Mouse (Mus musculus) lung, postnatal 10 days (tissue): ENCODE results near the gene Alox5ap.

ENCODE experiments used
- DNase-seq: peaks from one replicate; pipeline ENCODE4 v3.0.0; 2021

Gene Alox5ap

DNA sequence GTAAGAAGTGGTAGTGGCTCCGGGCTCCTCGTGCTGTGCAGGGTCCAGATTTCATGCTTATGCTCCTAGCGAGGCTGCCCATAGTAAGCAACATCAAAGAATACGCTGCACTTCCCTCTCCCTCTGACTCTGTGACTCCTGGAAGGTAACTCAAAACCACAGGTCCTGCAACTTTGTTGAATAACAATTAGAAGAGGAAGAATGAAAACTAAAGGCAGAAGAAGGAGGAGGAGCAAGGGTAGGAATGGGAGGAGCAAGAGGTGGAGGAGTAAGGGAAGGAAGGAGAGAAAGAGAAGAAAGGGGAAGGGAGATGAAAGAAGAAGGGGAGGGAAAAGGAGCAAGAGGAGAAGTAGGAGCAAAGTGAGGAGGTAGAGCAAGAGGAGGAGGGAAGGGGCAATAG is at the start of gene Alox5ap:
TSS of gene Alox5ap (plus strand) at position 363 of the 400 bp plus-strand sequence.
- no peak for DNase-seq

DNA sequence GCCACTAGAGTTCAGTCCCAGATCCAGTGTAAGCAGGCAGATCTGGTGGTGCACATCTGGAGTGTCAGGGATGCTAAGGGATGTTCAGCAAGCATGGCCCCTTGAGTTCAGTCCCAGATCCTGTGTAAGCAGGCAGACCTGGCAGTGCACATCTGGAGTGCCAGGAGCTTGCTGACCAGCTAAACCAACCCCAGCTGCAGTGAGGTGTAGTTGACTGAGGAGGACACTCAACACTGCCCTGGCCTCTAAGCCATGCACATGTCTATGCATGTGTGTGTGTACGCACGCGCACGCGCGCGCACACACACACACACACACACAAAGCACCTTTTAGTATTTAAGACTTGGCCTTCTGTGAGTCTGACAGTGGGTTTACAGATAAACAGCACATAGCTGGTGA is 49.0 kb upstream of the Alox5ap start:
- DNase-seq: no peak

DNA sequence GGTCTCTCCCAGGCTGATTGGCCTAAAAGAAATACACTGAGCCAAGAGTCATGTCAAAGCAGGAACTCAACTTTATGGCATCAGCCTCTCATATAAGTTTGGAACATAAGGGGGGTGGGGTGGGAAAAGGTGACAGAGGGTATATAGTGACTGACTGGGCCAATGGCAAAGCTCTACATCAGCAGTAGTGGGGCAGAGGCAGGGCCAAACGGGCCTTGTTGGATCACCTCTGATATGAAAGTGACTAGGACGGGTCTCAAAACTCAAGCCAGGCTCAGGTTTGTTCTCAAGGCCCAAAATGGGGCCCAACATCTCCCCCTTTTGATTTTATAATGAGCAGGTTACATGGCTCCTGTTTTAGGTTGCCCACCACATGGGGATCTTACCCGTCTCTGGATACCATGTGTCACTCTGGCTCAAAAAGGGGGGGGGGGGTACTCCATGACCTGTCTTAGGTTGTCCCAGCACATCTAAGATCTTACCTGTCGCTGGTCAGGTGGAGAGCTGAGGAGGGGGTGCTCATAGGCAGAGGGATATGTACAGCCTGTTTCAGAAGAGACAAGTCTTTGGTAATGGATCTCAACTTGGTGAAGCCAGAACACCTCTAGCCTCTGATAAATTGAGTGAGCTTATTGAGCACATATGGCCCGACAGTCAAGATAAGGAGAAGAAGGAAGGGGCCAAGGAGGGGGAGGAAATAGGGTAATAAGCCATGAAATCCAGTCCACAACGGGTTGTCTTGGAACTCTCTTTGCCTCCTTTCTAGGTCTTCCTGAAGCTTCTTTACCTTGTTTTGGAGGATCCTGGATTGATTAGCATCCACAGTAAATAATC is 46.8 kb upstream of the Alox5ap start:
- DNase-seq: no peak

DNA sequence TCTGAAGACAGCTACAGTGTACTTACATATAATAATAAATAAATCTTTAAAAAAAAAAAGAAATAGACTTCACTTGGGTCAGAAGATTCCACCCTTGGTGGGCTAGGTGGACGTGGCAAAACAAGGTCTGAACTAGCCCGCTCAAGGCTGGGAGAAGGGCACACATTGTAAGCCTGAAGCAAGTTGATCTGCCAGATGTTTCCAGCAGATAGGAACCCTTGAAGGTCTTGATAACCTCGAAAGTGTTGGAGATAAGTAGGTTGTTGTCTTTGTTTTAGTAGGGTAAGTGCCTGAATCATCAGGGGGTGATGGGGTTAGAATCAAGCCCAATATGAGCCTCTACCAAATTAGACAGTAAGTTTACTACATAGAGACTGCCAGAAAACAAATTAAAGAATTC is 45.1 kb upstream of the Alox5ap start:
- DNase-seq: no peak

DNA sequence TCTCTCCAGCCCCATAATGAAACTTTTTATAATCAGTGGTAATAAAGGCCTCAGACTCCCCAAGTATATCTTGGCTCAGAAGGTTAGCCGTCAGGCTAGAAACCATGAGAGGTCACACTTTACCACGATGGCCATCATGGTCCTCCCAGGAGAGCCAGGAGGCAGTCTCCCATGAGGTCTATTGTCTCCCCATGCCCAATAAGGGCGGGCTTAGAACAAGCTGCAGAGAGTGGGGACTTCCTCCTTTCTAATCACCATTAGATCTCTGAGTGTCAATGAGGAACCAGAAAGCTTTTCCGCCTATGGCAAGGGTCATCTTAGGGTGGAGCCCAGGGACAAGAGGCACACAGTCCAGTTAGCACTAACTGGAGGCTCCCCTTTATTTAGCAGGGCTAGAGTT is 43.2 kb upstream of the Alox5ap start:
- DNase-seq: no peak

DNA sequence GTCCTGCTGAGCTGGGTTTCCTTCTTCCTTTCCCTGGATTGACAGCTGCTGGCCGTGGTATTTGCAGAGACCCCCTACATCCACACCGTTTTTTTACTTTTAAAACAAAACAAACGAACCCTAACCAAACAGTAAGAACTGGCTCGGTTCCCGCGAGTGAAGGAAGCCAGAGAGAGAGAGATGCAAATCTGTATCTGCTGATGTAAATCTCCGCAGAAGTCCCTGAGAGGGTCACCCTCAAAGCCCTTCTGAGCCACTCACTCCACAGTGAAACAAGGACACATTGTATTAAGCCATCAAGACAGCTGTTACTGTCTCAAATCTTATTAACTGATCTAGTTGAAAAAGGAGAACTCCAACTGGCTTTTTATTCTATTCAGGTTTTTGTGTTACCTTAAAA is 39.9 kb upstream of the Alox5ap start:
- DNase-seq: no peak

DNA sequence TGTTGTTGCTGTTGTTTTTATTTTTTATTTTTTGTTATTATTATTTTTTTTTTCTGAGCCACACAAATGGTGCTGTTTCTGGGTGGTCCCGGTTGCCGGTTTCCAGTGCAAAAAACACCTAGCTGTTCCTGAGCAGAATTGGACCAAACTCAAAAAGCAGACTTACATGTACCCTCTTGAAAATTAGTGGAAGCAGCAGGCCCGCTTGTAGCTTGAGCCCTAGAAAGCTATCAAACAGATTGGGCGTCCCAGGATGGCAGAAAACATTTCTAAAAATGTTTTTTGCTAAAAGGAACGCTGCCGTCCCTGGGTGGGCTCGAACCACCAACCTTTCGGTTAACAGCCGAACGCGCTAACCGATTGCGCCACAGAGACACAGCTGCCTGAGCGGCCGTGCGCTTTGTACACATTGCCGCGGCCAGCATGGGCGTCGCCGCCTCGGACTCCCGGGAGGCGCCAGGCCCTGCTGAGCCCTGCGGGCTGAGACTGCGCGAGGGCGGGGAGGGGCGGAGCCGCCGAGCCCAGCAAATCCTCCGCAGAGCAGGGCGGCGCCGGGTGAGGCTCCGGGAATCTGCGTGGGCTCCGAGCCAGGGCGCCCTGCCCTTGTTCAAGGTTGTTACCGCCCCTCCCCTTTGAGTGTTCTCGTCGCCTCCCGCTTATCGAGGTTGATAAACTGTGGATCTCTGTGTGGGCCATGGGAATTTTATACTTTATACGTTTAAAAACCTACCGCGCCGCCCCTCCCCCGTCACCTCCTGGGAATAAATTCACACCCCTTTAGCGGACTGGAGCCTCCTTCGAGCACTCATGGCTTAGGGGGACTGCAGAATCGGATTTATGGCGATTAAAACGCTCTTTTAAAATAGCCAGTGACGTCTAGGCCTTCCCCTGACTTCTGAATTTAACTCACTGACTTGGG is 35.6 kb upstream of the Alox5ap start:
- DNase-seq: peak; percentile 99

DNA sequence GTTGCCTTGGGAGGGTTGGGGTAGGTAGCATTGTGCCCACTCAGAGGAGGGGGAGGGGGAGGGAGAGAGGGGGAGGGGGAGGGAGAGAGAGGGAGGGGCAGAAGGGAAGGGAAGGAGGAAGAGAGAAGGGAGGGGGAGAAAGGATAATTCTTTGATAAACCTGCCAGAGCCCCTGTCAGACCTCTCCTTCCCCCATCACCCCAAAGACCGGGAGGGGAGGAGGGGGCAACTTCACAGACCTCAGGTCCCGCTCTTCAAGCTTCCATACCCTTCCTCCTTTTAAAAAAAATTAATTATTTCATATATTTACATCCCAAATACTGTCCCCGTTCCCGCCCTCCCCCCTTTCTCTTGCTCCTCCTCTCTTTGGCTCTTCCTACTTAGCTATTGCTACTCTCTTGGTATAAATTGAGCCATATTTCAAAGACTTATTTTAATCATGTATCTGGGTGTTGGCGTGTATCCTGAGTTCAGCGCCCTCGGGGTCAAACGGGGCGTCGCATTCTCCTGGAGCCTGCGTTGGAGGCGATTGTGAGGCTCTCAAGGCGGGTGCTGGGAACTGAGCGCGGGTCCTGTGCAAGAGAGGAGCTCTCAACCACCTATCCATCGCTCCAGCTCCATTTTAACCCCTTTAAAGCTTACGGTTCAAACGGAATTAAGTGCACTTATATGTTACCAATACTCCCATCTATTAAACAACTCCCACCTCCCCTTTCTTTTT is 34.8 kb upstream of the Alox5ap start:
- peak; percentile 16 for DNase-seq

DNA sequence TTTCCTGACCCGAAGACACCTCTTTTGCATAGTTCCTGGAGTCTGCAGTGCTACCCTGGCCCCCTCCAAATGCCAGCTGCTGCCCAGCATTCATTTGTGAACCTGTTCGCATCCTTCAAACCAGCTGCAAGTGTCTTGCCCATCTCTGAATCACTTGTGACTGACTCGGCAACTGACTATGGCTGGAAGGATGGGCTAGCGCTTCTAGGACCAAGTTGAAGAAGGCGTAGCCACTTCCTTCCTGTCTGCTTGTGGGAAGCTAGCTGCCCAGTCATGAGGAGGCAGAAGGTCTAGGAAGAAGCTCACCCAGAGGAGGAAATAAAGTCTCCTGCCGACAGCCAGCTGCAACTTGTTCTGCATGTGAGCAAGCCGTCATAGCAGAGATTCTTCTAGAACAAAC is 29.6 kb upstream of the Alox5ap start:
- DNase-seq: peak; percentile 10

DNA sequence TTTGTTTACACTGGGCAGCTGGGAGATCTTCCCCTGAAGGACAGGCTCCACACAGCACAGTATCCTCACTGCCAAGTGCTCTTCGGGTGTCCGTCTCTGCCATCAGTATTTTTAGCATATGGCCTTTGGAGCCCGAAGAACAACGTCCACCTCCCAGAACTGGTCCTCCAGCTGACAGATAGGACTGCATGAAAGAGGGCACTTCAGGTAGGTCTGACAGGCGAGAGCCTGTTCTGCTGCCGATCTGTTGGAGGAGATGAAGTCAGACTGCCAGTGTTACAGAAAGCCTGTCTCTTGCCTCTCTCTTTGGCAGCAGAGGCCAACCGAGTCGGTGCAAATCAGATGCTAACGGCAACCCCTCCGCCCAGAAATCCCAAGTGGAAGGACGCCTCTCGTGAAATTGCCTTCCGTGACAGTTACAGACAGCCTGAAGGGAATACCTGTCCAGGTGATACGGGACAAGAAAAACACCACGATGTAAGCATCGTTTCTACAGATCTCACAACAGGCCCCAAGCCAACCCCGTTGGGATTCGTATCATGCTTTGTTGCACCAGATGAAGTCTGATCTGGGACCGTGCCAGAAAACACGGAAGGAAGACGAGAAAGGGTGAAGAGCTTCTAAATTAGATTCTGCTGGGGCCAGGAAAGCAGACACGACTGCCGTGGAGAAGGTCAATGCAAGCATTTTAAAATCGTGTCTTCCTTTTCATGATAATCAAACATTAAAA is 27.2 kb upstream of the Alox5ap start:
- DNase-seq: no peak

DNA sequence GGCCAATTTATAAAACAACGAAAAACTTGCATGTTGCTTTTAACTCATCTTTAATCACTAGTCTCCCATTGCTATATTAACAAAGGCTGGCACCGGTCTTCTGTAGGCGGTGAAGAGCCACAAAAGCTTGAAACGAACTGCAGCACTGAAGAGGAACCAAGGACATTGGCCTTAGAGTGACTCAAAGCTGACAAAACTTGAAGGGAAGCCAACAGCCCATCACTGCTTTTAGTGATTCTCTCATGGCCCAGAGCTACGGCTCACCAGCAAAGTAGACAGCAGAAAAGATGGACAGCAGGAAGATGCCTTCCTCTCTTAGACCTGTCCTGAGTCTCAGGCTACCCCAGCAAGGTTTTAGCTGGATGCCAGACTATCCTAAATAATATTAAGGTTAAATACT is 22.1 kb upstream of the Alox5ap start:
- no peak for DNase-seq

DNA sequence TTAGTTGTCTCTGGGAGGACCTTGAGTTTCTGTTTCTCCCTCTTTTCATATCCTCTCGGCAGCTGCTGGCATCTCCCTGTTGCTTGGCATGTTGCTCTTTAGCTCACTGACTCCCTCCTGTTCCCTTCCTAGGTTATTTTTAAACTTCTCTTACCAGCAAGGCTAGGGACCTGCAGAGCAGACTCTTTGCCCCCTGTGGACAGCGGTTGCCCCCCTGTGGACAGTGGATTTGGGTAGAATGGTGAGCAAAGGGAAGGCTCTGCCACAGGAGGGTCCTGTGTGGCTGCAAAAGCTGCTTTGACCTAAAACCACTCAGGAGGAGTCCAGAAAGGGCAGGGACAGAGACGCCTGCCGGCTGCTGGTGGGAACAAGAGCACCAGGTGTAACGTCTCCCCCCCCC is 21.5 kb upstream of the Alox5ap start:
- no peak for DNase-seq

DNA sequence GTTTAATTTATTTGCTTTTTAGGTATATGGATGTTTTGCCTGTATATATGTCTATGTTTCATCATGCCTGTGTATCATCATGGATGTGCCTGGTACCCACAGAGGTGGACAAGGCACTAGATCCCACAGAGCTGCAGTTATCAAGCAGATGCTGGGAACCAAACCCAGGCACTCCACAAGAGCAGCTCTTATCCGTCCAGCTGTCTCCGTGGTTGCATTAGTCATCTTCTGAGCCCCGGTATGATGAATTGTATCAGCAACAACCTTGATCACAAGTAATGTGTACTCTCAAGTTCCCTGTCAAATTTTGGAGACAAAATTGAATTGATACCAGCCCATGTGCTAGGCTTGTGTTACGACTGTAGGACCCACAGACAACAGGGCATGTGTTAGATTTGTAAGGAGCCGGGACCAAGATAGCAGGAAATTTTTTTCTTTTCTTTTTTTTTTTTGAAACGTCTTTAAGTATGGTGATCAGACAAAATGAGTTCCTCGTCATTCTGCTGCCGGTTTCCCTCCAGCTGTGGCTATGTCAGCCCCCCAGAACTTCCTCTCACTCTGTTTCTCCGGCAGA is 19.1 kb upstream of the Alox5ap start:
- DNase-seq: no peak

DNA sequence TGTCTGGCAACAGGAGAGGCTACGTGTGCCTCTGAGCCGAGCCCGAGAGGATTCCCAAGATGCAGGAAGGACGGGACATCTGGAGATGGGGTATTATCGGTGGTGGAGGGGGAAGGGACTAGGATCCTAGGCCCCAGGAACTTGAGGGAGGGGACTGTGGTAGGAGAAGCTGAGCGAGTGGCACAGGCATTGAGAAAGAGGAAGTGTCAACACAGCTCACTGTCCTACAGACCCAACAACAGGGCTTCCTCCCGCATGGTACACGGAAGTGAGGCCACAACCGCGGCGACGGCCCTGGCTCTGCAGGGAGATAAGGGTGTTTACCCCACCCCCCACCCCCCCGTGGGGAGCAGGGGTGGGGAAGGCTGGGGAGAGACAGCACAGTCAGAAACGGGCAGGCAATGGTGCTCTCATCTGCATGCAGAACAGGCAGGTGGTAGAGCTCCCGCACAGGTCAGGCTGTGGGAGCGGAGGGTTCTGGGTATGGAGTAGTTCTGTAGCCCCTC is 18.5 kb upstream of the Alox5ap start:
- peak; percentile 64 for DNase-seq

DNA sequence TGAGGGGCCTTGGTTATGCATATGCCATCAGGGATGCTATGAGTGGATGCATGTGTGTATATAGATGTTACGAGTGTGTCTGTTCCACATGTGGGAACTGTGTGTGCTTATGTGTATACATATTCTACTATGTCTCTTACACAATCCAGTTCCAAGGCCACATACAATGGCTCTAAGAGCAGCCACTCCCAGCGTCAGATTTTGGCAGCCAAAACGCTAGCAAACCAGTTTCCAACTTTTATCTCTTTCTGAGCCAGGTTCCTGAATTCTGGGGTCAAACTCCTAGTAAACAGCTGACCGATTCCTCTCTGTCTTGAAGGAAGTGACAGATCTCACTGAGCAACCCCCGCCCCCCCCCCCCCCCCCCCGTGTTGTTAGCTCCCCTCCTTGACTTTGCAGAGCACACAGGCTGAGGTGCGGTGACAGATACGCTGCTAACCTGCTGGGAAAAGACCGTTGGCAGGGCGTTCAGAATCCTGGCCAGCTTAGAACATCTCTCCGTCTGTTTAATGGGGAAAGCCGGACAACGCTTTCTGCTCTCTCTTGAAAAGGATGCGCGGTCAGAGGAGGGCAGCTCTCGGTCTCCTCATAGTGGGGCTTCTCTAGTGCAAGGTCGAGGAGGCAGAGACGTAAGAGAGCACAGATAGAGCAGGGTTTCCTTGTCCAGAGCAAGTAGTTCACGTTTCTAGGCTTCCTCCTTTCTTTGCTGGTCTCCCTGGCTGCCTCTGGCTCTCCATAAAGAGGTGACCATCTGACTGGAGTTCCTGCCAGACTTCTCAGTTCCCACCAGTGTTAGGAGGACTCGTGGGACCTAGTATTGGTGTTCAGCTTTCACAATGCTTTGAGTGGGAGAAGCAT is 17.3 kb upstream of the Alox5ap start:
- peak; percentile 22 for DNase-seq

DNA sequence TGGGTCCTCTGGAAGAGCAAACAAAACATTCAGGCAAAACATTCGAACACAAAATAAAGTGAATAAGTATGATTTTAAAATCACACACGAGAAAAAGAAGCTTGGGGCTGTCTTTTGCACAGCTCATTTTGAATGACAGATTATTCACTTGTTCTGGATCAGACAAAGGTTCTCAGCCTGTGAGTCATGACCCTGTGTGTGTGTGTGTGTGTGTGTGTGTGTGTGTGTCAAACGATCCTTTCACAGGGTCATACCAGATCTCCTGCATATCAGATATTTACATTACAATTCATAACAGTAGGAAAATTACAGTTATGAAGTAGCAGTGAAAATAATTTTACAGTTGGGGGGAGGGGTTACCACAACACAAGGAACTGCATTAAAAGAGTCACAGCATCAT is 12.3 kb upstream of the Alox5ap start:
- no peak for DNase-seq

DNA sequence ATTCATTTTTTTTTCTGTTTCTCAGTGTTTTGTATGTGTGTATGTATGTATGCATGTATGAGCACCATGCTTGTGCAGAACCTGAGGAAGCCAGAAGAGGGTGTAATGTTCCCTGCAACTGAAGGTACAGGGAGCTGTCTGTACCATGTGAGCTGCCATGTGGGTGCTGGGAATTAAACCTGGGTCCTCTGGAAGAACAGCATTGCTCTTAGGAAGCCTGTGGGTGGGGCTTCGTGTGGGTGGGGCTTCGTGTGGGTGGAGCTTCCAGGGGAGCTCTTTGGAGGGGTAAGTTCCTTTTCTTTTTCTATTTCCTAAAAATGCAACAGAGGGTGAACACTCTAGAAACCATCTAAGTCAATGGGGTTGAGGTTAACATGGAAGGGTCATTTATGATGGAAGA is 11.1 kb upstream of the Alox5ap start:
- DNase-seq: no peak

DNA sequence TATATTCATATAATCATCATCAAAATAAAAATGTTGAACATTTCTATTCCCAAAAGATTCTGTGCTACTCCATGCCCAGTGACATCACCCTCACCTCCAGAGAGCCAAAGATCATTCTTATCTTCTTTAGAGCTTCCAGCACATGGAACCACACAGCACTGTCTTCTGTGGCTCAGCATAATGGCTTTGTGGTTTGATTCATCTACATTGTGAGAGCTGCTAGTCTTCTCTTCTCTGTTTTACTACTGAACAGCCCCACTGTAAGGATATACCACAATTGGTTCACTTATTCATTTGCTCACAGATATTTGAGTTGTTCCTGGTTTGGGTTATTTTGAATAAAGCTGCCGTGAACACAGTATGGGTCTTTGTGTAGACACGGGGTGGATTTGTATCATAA is 9.0 kb upstream of the Alox5ap start:
- DNase-seq: no peak

DNA sequence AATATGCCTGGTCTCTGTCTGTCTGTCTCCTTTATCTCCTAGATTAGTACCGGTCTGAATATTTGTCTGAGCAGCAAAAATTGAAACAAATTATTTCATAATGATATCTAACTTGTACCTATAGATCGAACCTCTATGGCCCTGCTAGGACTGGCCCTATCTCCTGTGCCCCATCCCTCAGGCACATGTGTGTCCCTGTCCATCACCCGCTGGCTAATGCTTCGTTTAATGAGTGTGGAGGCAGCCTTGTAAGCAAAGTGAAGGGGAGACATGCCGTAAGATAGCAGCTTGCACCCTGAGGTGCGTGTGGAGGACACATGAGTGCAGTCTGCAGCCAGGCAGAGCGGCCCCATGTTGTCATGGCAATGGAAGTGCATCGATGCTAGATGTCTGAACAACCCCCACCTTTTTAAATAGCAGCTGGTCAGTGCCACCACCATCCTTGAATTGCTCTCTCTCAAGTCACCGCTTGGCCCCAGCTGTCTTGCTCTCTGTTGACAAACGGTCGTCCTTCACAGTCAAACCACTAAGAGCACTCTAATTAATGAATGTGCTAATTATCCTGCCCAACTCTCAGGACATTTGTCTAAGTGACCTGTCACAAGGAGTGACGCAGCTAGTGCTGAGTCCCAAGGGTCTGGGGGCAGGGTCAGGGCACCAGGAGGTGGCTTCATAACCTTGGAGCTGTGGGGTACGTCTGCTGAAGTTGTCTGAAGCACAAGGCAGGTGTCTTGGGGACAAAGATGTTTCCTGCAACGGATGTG is 6.9 kb upstream of the Alox5ap start:
- DNase-seq: no peak

DNA sequence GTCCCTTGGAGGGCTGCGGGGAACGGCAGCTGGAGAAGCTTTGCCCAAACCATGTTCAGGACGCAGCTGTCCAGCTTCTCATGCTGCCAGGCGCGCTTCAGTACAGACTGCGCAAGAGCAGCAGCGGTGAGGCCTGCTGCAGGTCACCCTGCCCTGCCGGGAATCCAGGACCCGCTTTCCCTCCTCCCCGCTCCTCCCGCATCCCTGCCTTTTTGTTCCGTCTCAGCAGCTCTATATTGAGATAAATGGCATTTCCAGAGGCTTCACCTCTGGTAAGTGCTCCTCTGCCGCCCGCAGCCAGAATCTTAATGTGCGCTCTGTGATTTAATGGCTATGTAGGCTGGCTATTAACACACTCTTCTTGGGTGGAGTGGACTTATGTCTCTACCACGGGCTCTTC is 5.5 kb upstream of the Alox5ap start:
- no peak for DNase-seq
